Mouse (Mus musculus): Measurements from ENCODE around the gene Unc80. TPM values are rescaled to one million over a fixed set of nuclear protein-coding genes. Genes with fewer than 3 reads are reported as not detected.
A peak's percentile ranks its signal among the peaks of the same experiment; 100 is the strongest.

Gene Unc80
- polyA plus RNA-seq (2012; rRNA removed) (0.36 and 0.45 TPM in 2 replicates), polyA plus RNA-seq (2014; fragmentation: Nextera tagmentation; extraction: Ambion mirVana) (0.10 and 0.22 TPM in 2 replicates)

GRCm38 (mm10) chr1:66467821-66468703 lies at the start of gene Unc80:
Gene Unc80, plus strand, starts transcription at chr1:66468367.
- Histone ChIP-seq H3K4me2 (replicated peaks; ENCODE audit: low read depth, low read length, severe bottlenecking) (peak within 1 kb of the TSS; percentile 89), H3K27ac (replicated peaks; ENCODE audit: low read depth, low read length) (no peak within 1 kb of the TSS), H3K9me3 (ENCODE audit: control insufficient read depth, low read length) (no peaks in the 10 kb centered on the region), H3K27me3 (ENCODE audit: control insufficient read depth, insufficient read depth, low read length) (peaks cover 4% of the 10 kb centered on the region; the same call in 1 of the 2 replicates), H3K36me3 (ENCODE audit: control insufficient read depth, insufficient read depth, low read length) (no peaks in the 10 kb centered on the region), H3K9ac (ENCODE audit: low read depth, low read length, severe bottlenecking) (peak within 1 kb of the TSS; percentile 14; the same call in 1 of the 2 replicates), H3K4me1 (ENCODE audit: control insufficient read depth, insufficient read depth, low read length) (no peaks in the 10 kb centered on the region), H3K4me3 (replicated peaks; ENCODE audit: low read length) (peak within 1 kb of the TSS; percentile 50)
- peak; percentile 35 for DNase-seq (ENCODE audit: low spot score)
- WGBS: 2% methylated on average over 38 of the region's 83 CpGs
- ATAC-seq (ENCODE audit: low FRiP score, low read depth): peak; percentile 95
- TF ChIP-seq POLR2A (IDR thresholded peaks at IDR 0.05; ENCODE audit: borderline replicate concordance, extremely low read depth, insufficient read depth, insufficient read length): no peak

GRCm38 (mm10) chr1:66426073-66426472 lies 42.1 kb upstream of the Unc80 start:
- TF ChIP-seq POLR2A (IDR thresholded peaks at IDR 0.05; ENCODE audit: borderline replicate concordance, extremely low read depth, insufficient read depth, insufficient read length): no peak
- H3K4me1 ChIP-seq (ENCODE audit: control insufficient read depth, insufficient read depth, low read length): peaks cover 2% of the 10 kb centered on the region; the same call in 1 of the 2 replicates
- H3K4me3 ChIP-seq (replicated peaks; ENCODE audit: low read length): no peak overlapping the region
- H3K27ac ChIP-seq (replicated peaks; ENCODE audit: low read depth, low read length): no peak overlapping the region
- no peaks in the 10 kb centered on the region for H3K27me3 ChIP-seq (ENCODE audit: control insufficient read depth, insufficient read depth, low read length)
- no peak overlapping the region for H3K9ac ChIP-seq (ENCODE audit: low read depth, low read length, severe bottlenecking)
- ATAC-seq (ENCODE audit: low FRiP score, low read depth): no peak
- no peak overlapping the region for H3K4me2 ChIP-seq (replicated peaks; ENCODE audit: low read depth, low read length, severe bottlenecking)
- no peak for DNase-seq (ENCODE audit: low spot score)
- no peaks in the 10 kb centered on the region for H3K9me3 ChIP-seq (ENCODE audit: control insufficient read depth, low read length)
- 91% methylated on average over 5 of the region's 5 CpGs for WGBS
- H3K36me3 ChIP-seq (ENCODE audit: control insufficient read depth, insufficient read depth, low read length): peaks cover 10% of the 10 kb centered on the region

- no peaks in the 10 kb centered on the region for H3K9me3 ChIP-seq (ENCODE audit: control insufficient read depth, low read length)
- ATAC-seq (ENCODE audit: low FRiP score, low read depth) (no peak), DNase-seq (ENCODE audit: low spot score) (no peak)
- no peaks in the 10 kb centered on the region for H3K27me3 ChIP-seq (ENCODE audit: control insufficient read depth, insufficient read depth, low read length)
- H3K27ac ChIP-seq (replicated peaks; ENCODE audit: low read depth, low read length): no peak overlapping the region
- no peak overlapping the region for H3K4me3 ChIP-seq (replicated peaks; ENCODE audit: low read length)
- no peak overlapping the region for H3K9ac ChIP-seq (ENCODE audit: low read depth, low read length, severe bottlenecking)
- H3K36me3 ChIP-seq (ENCODE audit: control insufficient read depth, insufficient read depth, low read length): peaks cover 2% of the 10 kb centered on the region; the same call in 1 of the 2 replicates
- H3K4me2 ChIP-seq (replicated peaks; ENCODE audit: low read depth, low read length, severe bottlenecking): no peak overlapping the region
- H3K4me1 ChIP-seq (ENCODE audit: control insufficient read depth, insufficient read depth, low read length): peaks cover 2% of the 10 kb centered on the region; the same call in 1 of the 2 replicates
- no peak for TF ChIP-seq POLR2A (IDR thresholded peaks at IDR 0.05; ENCODE audit: borderline replicate concordance, extremely low read depth, insufficient read depth, insufficient read length)
These were observed 37.2 kb upstream of the Unc80 start for GRCm38 (mm10) chr1:66430962-66431361.

- H3K27ac ChIP-seq (replicated peaks; ENCODE audit: low read depth, low read length): no peak overlapping the region
- no peaks in the 10 kb centered on the region for H3K36me3 ChIP-seq (ENCODE audit: control insufficient read depth, insufficient read depth, low read length)
- no peak for TF ChIP-seq POLR2A (IDR thresholded peaks at IDR 0.05; ENCODE audit: borderline replicate concordance, extremely low read depth, insufficient read depth, insufficient read length)
- no peak overlapping the region for H3K4me3 ChIP-seq (replicated peaks; ENCODE audit: low read length)
- no peak overlapping the region for H3K4me2 ChIP-seq (replicated peaks; ENCODE audit: low read depth, low read length, severe bottlenecking)
- WGBS: 91% methylated on average over 6 of the region's 6 CpGs
- peaks cover 2% of the 10 kb centered on the region; the same call in 1 of the 2 replicates for H3K4me1 ChIP-seq (ENCODE audit: control insufficient read depth, insufficient read depth, low read length)
- ATAC-seq (ENCODE audit: low FRiP score, low read depth) (no peak), DNase-seq (ENCODE audit: low spot score) (no peak)
- H3K27me3 ChIP-seq (ENCODE audit: control insufficient read depth, insufficient read depth, low read length): no peaks in the 10 kb centered on the region
- H3K9me3 ChIP-seq (ENCODE audit: control insufficient read depth, low read length): no peaks in the 10 kb centered on the region
- no peak overlapping the region for H3K9ac ChIP-seq (ENCODE audit: low read depth, low read length, severe bottlenecking)
These were observed 36.7 kb upstream of the Unc80 start for GRCm38 (mm10) chr1:66431472-66431871.

GRCm38 (mm10) chr1:66438069-66438468 lies 30.1 kb upstream of the Unc80 start:
- TF ChIP-seq POLR2A (IDR thresholded peaks at IDR 0.05; ENCODE audit: borderline replicate concordance, extremely low read depth, insufficient read depth, insufficient read length): no peak
- Histone ChIP-seq H3K27me3 (ENCODE audit: control insufficient read depth, insufficient read depth, low read length) (no peaks in the 10 kb centered on the region), H3K4me2 (replicated peaks; ENCODE audit: low read depth, low read length, severe bottlenecking) (no peak overlapping the region), H3K4me3 (replicated peaks; ENCODE audit: low read length) (no peak overlapping the region), H3K4me1 (ENCODE audit: control insufficient read depth, insufficient read depth, low read length) (peaks cover 4% of the 10 kb centered on the region; the same call in 1 of the 2 replicates), H3K9ac (ENCODE audit: low read depth, low read length, severe bottlenecking) (no peak overlapping the region), H3K9me3 (ENCODE audit: control insufficient read depth, low read length) (no peaks in the 10 kb centered on the region), H3K36me3 (ENCODE audit: control insufficient read depth, insufficient read depth, low read length) (peaks cover 6% of the 10 kb centered on the region; the same call in 1 of the 2 replicates), H3K27ac (replicated peaks; ENCODE audit: low read depth, low read length) (no peak overlapping the region)
- DNase-seq (ENCODE audit: low spot score): no peak
- ATAC-seq (ENCODE audit: low FRiP score, low read depth): no peak
- WGBS: 76% methylated on average over 2 of the region's 2 CpGs
